Mouse (Mus musculus) lung, adult 2 months (tissue): ENCODE data around the gene Baz2a. TPM values are rescaled to one million over a fixed set of nuclear protein-coding genes. Genes with fewer than 3 reads are reported as not detected.
"Not testable (repeated sequence)": the region's sequence is repeated elsewhere in the genome, so short reads cannot be mapped to it uniquely, and the experiment has no call there.

Source experiments
- DNase-seq: peaks from one replicate; pipeline ENCODE4 v3.0.0; 2022
- H3K4me1 ChIP-seq: fragments of 200-500 bp; 2 replicates; pipeline ENCODE4 v1.6.1; 2011; ENCODE audit warnings: low read length; ENCODE audit not compliant: control insufficient read depth, insufficient read depth
- H3K4me3 ChIP-seq: fragments of 200-500 bp; replicated peaks from 2 replicates; pipeline ENCODE3; 2011; ENCODE audit warnings: low read depth, mild to moderate bottlenecking, control low read depth, low read length; ENCODE audit errors: extremely low read depth
- CTCF ChIP-seq: fragments of 200-500 bp; IDR thresholded peaks from 2 replicates; pipeline ENCODE4 v1.5.1; 2011; ENCODE audit warnings: mild to moderate bottlenecking, low read length, control low read depth; ENCODE audit not compliant: insufficient read depth
- POLR2A ChIP-seq: fragments of 200-500 bp; IDR thresholded peaks from 2 replicates; pipeline ENCODE4 v1.6.1; 2011; ENCODE audit warnings: low read depth, mild to moderate bottlenecking, control low read depth, low read length, borderline replicate concordance; ENCODE audit errors: extremely low read depth
- WGBS: fragments of 180-500 bp; shearing (Covaris S2); methylation state at CpG from one replicate; pipeline ENCODE4 v1.1.7; 2018; 5-methylcytosine and 5-hydroxymethylcytosine counted together
- polyA plus RNA-seq: library from polyadenylated mRNA; depleted of rRNA; stranded (reverse); fragments of >200 nt; gene quantifications from 2 replicates; pipeline ENCODE4 v1.2.3, GENCODE M21; 2012

Baz2a gene
- polyA plus RNA-seq, 1 experiment = 40.7 TPM

DNA sequence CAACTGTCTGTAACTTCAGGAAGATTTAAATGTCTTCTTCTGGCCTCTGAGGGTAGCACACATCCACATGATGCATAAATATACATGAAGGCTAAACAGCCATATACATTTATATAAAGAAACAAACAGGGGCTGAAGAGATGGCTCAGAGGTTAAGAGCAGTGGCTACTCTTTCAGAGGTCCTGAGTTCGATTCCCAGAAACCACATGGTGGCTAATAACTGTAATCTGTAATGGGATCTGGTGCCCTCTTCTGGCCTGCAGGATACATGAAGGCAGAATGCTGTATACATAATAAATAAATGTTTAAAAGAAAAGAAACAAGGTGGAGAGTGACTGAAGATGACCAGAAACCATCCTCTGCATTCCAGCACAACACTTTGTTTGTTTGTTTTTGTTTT, 10.9 kb upstream of the Baz2a start:
- 32% methylated on average over 1 of the region's 1 CpGs for WGBS
- peaks cover 3% of the 10 kb centered on the region for H3K4me1 ChIP-seq
- H3K4me3 ChIP-seq = no peak overlapping the region
- TF ChIP-seq POLR2A = no peak
- no peak for TF ChIP-seq CTCF
- DNase-seq = no peak

DNA sequence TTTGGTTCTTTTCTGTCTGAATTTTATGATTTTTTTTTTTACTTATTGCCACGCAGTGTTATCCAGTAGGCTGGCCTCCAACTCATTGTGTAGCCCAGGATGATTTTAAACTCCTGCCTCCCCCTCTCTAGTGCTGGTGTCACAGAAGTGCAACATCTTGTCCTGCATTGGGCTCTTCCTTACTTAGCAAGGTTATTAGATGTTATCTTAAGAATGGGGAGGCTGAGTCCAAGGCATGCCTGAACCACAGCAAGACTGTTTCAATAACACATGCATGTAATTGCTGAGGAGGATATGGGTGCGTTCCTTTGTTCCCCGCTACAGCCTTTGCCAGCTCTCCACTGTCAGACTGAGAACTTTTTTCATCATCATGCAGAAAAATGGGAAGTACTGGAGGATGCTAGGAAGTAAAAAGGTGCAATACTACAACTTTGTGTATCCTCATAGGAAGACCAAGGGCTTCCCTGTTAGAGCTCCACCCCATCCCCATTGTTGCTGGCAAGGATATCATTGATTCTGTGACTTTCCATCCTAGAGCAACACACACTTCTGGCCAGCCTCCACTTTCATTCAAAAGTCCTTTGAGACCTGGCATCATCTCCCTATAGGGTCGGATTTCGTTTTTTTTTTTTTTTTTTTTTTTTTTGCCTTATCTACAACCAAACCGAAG, 9.4 kb upstream of the Baz2a start:
- TF ChIP-seq CTCF (no peak), POLR2A (no peak)
- no peak for DNase-seq
- H3K4me3 ChIP-seq = no peak overlapping the region
- WGBS = 37% methylated on average over 6 of the region's 6 CpGs
- H3K4me1 ChIP-seq = peaks cover 3% of the 10 kb centered on the region

DNA sequence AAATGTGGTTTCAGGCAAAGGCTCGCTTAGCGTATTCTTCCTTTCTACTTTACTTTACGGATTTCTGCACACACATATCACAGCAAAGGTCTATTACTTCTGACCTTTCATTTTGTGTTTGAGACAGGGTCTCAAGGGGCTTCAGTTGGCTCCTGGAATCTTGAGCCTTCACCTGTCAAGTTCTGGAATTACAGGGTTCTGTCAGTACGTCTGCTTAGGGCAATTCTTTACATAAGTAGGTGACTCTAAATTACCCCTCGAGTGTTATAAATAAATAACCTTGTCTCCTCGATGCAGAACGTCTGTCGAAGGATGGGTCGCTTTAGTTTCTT, 8.9 kb upstream of the Baz2a start:
- DNase-seq = no peak
- WGBS = 9% methylated on average over 9 of the region's 9 CpGs
- Histone ChIP-seq H3K4me1 (peaks cover 3% of the 10 kb centered on the region), H3K4me3 (peak overlapping the region; percentile 90)
- TF ChIP-seq CTCF (no peak), POLR2A (no peak)

DNA sequence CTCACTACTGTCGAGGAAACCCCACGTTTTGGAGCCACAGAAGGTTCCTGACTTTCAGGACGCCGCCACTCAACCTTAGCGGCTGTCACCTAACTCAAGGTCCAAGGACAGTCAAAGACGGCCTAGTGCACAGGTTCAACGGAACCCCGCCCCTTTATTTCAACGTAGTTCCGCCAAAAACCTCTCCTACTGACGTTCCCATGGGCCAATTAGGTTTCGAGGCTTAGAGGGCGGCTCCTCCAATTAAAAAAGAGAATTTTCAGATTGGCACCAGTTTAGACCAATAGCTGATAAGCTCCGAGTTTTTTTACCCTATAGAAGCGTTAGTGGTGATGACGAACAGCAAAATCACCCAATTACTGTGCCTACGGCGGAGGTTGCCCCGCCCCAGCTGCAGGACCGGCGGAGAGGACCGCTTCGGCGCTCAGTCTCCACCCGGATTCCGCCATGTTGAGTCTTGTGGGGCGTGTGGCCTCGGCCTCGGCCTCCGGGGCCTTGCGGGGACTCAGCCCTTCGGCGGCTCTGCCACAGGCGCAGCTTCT, 8.4 kb upstream of the Baz2a start, which contains the start of gene Atp5b:
TSS of gene Atp5b (plus strand) at position 394 of the 542 bp plus-strand sequence.
- H3K4me3 ChIP-seq = peak within 1 kb of the TSS; percentile 90
- H3K4me1 ChIP-seq = peaks cover 3% of the 10 kb centered on the region
- TF ChIP-seq CTCF = no peak
- peak; percentile 92 for TF ChIP-seq POLR2A
- DNase-seq = peak; percentile 93
- WGBS = under 1% methylated on average over 34 of the region's 34 CpGs

DNA sequence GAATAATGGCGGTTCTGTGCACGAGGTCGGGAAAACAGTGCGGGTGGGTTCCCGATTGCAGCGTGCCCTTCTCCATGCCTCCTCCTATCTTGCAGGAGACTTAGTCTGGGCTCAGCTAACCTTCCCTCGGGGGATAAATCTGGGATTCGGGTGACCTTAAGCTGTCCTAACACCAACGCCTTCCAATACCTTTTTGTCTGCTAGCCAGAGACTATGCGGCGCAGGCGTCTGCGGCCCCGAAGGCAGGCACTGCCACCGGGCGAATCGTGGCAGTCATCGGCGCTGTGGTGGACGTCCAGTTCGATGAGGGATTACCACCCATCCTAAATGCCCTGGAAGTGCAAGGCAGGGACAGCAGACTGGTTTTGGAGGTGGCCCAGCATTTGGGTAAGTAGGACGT, 7.7 kb upstream of the Baz2a start:
- no peak for TF ChIP-seq POLR2A
- TF ChIP-seq CTCF = no peak
- WGBS = 0% methylated on average over 22 of the region's 22 CpGs
- peaks cover 3% of the 10 kb centered on the region for H3K4me1 ChIP-seq
- H3K4me3 ChIP-seq = peak overlapping the region; percentile 88
- DNase-seq = no peak

DNA sequence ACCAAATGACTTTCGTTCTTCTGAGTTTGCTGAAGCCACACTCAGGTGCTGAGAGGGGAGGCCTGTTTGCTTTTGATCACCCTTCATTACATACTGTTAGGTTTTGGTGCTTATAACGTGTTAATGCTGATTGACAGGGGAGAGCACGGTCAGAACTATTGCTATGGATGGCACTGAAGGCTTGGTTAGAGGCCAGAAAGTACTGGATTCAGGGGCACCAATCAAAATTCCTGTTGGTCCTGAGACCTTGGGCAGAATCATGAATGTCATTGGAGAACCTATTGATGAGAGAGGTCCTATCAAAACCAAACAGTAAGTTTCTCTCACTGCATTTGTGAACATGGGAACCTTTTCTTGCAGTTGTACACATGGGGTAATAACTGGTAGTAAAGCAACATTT, 7.2 kb upstream of the Baz2a start:
- no peak for TF ChIP-seq CTCF
- no peak for TF ChIP-seq POLR2A
- Histone ChIP-seq H3K4me1 (peaks cover 3% of the 10 kb centered on the region), H3K4me3 (peak overlapping the region; percentile 88)
- WGBS = under 1% methylated on average over 3 of the region's 3 CpGs
- DNase-seq = no peak

DNA sequence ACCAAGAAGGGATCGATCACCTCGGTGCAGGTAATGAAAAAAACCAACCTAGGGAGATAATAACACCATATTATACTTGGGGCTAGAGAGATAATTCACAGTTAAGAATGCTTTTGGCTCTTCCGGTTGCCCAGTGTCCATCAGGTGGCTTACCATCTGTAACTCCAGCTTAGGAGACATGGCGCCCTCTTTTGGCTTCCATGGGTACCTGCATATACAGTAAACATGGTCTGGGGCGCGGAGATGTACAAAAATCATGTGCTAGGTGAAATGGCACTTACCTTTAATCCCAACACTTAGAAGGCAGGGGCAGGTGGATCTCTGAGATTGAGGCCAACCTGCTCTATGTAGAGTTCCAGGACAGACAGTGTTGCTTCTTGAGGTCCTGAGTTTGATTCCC, 5.0 kb upstream of the Baz2a start:
- WGBS = 60% methylated on average over 6 of the region's 6 CpGs
- Histone ChIP-seq H3K4me3 (no peak overlapping the region), H3K4me1 (peaks cover 3% of the 10 kb centered on the region)
- no peak for DNase-seq
- TF ChIP-seq CTCF = peak; percentile 24; the same call in 1 of the 2 replicates
- no peak for TF ChIP-seq POLR2A

DNA sequence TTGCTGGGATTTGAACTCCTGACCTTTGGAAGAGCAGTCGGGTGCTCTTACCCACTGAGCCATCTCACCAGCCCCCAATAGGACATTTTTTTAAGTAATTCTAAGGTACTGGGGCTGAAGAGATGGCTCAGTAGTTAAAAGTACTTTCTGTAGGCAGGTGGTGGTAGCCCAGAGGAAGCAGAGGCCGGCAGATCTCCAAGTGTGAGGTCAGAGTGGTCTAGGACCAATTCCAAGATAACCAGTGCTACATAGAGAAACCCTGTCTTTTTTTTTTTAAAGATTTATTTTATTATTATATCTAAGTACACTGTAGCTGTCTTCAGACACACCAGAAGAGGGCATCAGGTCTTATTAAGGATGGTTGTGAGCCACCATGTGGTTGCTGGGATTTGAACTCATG, 4.2 kb upstream of the Baz2a start:
- DNase-seq, H3K4me3 ChIP-seq: not testable (repeated sequence)
- 51% methylated on average over 2 of the region's 2 CpGs for whole genome bisulfite sequencing

DNA sequence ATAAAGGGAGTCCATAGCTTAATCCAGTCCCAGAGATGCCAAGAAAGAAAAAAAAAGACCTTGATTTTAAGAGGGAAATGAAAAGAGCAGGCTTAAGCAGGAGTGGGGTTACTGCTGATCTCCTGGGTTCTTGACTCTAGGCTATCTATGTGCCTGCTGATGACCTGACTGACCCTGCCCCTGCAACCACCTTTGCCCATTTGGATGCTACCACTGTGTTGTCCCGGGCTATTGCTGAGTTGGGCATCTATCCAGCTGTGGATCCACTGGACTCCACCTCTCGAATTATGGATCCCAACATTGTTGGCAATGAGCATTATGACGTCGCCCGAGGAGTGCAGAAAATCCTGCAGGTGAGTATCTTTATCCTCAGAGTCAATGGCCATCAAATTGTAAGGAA, 3.2 kb upstream of the Baz2a start:
- 80% methylated on average over 5 of the region's 5 CpGs for WGBS
- Histone ChIP-seq H3K4me1 (peaks cover 7% of the 10 kb centered on the region), H3K4me3 (no peak overlapping the region)
- TF ChIP-seq POLR2A (no peak), CTCF (no peak)
- DNase-seq = no peak

More for the DNA sequence above, 4.2 kb upstream of the Baz2a start:
- not testable (repeated sequence) for H3K4me1 ChIP-seq

DNA sequence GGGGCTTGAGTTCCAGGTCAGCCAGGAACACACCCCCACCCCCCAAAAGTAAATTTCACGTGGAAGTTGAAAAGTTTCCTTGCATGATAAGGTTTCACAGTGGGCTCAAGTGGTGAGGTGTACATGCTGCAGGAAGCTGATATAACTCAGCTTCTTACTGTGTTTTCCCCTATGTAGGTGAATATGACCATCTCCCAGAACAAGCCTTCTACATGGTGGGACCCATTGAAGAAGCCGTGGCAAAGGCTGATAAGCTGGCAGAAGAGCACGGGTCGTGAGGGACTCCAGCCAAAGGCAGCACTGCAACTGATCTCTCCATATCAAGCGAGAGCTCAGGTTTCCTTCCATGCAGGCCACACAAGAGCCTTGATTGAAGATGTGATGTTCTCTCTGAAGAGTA, 1.5 kb upstream of the Baz2a start:
- H3K4me1 ChIP-seq = peaks cover 12% of the 10 kb centered on the region
- TF ChIP-seq CTCF = no peak
- no peak for TF ChIP-seq POLR2A
- DNase-seq = no peak
- no peak overlapping the region for H3K4me3 ChIP-seq
- WGBS = 52% methylated on average over 5 of the region's 5 CpGs
